Comparison of ENCODE assay signal across 9 mouse cellular contexts in genomic region chr9:41073196-41074009, GRCm38 (mm10).
DNase-seq lines count a peak whose midpoint lies in the region; ATAC-seq and TF ChIP-seq lines count a peak whose summit lies in the region.
"Had no signal": no experiment of that assay in that cellular context is flagged by ENCODE, and none has a peak within 500 bp of the region (broad histone marks: within the 10 kb centered on the region; RNA-seq: fewer than 3 reads in every experiment).

No protein-coding gene starts in this region.

- peak; percentile 69 to 72 for DNase-seq in B cell, adult 2 months
- DNase-seq in CD8-positive naive resting alpha-beta T cell, adult 2 months (ENCODE audit: low read depth in 2 of 2, low spot score in 2 of 2) = peak; percentile 72 to 86
- DNase-seq in induced T-regulatory cell, adult 2 months (ENCODE audit: low read depth) = peak; percentile 95
- DNase-seq in right cerebral cortex, postnatal 25 days = no peak
- no peak for DNase-seq in gastrocnemius, adult 2 months
- DNase-seq: gastrocnemius, postnatal 14 days; lung, embryonic 14.5 days had no signal

- no peaks in the 10 kb centered on the region for H3K36me3 ChIP-seq in forebrain, embryonic 12.5 days (replicated peaks)

- H3K27me3 ChIP-seq in forebrain, embryonic 12.5 days = no peaks in the 10 kb centered on the region

- H3K9ac ChIP-seq in forebrain, embryonic 12.5 days = no peak overlapping the region
- H3K9ac ChIP-seq: lung, embryonic 14.5 days had no signal

- no peak overlapping the region for H3K4me3 ChIP-seq in forebrain, embryonic 12.5 days (replicated peaks)
- H3K4me3 ChIP-seq in gastrocnemius, adult 2 months = no peak overlapping the region

- H3K4me2 ChIP-seq in forebrain, embryonic 12.5 days = no peak overlapping the region
- H3K4me2 ChIP-seq: lung, embryonic 14.5 days had no signal

- no peak overlapping the region; the same call in 1 of the 2 replicates for H3K27ac ChIP-seq in forebrain, embryonic 12.5 days
- H3K27ac ChIP-seq in gastrocnemius, adult 2 months = no peak overlapping the region

- no peak for TF ChIP-seq CTCF in gastrocnemius, adult 2 months (IDR thresholded peaks at IDR 0.05)

- intact Hi-C loops in gastrocnemius, adult 2 months (cut with DNase I) = no loop called here

- H3K4me1 ChIP-seq in forebrain, embryonic 12.5 days = peaks cover 25% of the 10 kb centered on the region

- 92% methylated on average over 19 of the region's 19 CpGs for WGBS in forebrain, embryonic 12.5 days

- peak; percentile 39; the same call in 1 of the 2 replicates for ATAC-seq in neutrophil, adult 5-6 weeks (ENCODE audit: extremely low read depth, insufficient number of reproducible peaks, low FRiP score, poor library complexity, severe bottlenecking)
- no peak for ATAC-seq in forebrain, embryonic 12.5 days (ENCODE audit: low FRiP score)

- no peaks in the 10 kb centered on the region for H3K9me3 ChIP-seq in forebrain, embryonic 12.5 days

Comparison
In these comparisons a context has a peak if more than half of its experiments do, and no peak if none do; other contexts are left out.
1. DNase-seq: peak in B cell, adult 2 months (2 of 2), CD8-positive naive resting alpha-beta T cell, adult 2 months (2 of 2) and induced T-regulatory cell, adult 2 months (single experiment); none in right cerebral cortex, postnatal 25 days (single experiment) and gastrocnemius, adult 2 months (single experiment).